Mouse (Mus musculus) hindbrain, embryonic 12.5 days (tissue): ENCODE measurements around the gene Rgs9bp. TPM values are rescaled to one million over a fixed set of nuclear protein-coding genes. Genes with fewer than 3 reads are reported as not detected.

Experiments
- ATAC-seq: fragments of 200-750 bp; cut with Nextera tagmentation; 2 replicates; pipeline ENCODE4 v1.8.0; 2017; ENCODE audit warnings: moderate TSS enrichment; ENCODE audit not compliant: low FRiP score
- H3K27ac ChIP-seq: fragments of 300-500 bp; sonication (generic); 2 replicates; pipeline ENCODE4 v1.5.1; 2016; ENCODE audit warnings: mild to moderate bottlenecking
- H3K27me3 ChIP-seq: fragments of 300-500 bp; sonication (generic); 2 replicates; pipeline ENCODE4 v1.6.1; 2016; ENCODE audit warnings: mild to moderate bottlenecking
- H3K36me3 ChIP-seq: fragments of 300-500 bp; sonication (generic); 2 replicates; pipeline ENCODE4 v1.6.1; 2016; ENCODE audit warnings: mild to moderate bottlenecking
- H3K4me1 ChIP-seq: fragments of 300-500 bp; sonication (generic); 2 replicates; pipeline ENCODE4 v1.6.1; 2016
- H3K4me2 ChIP-seq: fragments of 300-500 bp; sonication (generic); replicated peaks from 2 replicates; pipeline ENCODE4 v1.6.1; 2016; ENCODE audit warnings: mild to moderate bottlenecking
- H3K4me3 ChIP-seq: fragments of 300-500 bp; sonication (generic); 2 replicates; pipeline ENCODE4 v1.5.1; 2016; ENCODE audit warnings: mild to moderate bottlenecking
- H3K9ac ChIP-seq: fragments of 300-500 bp; sonication (generic); 2 replicates; pipeline ENCODE4 v1.6.1; 2016; ENCODE audit warnings: mild to moderate bottlenecking, moderate library complexity
- H3K9me3 ChIP-seq: fragments of 300-500 bp; sonication (generic); replicated peaks from 2 replicates; pipeline ENCODE4 v1.6.1; 2016; ENCODE audit warnings: mild to moderate bottlenecking
- WGBS: fragments of 180-500 bp; shearing (Covaris S2); methylation state at CpG from one replicate; pipeline ENCODE4 v1.1.7; 2016; 5-methylcytosine and 5-hydroxymethylcytosine counted together
- polyA plus RNA-seq: library from polyadenylated mRNA; unstranded; fragments of >200 nt; fragmentation: Nextera tagmentation; extraction: Ambion mirVana; gene quantifications from 2 replicates; pipeline ENCODE4 v1.2.1, GENCODE M21; 2016

Gene Rgs9bp
- 0.12 and 0.16 TPM in 2 replicates for polyA plus RNA-seq

GRCm38 (mm10) chr7:35585191-35586054 is at the start of gene Rgs9bp:
Gene Rgs9bp, minus strand, starts transcription at chr7:35585582.
- H3K4me1 ChIP-seq: peaks cover 25% of the 10 kb centered on the region
- H3K9ac ChIP-seq: peak within 1 kb of the TSS; percentile 81
- peak; percentile 74 for ATAC-seq
- peak within 1 kb of the TSS; percentile 86 for H3K4me3 ChIP-seq
- H3K27ac ChIP-seq: peak within 1 kb of the TSS; percentile 80
- under 1% methylated on average over 43 of the region's 45 CpGs for WGBS
- no peaks in the 10 kb centered on the region for H3K36me3 ChIP-seq
- peak within 1 kb of the TSS; percentile 99 for H3K4me2 ChIP-seq
- peaks cover 38% of the 10 kb centered on the region for H3K27me3 ChIP-seq
- no peaks in the 10 kb centered on the region for H3K9me3 ChIP-seq

- Histone ChIP-seq H3K27ac (no peak overlapping the region), H3K4me1 (0 out of 2 replicates have a peak, but pooled peaks cover 2% of the 10 kb centered on the region), H3K36me3 (peaks cover 69% of the 10 kb centered on the region), H3K9ac (no peak overlapping the region), H3K27me3 (no peaks in the 10 kb centered on the region), H3K4me2 (no peak overlapping the region), H3K9me3 (no peaks in the 10 kb centered on the region), H3K4me3 (no peak overlapping the region)
- no peak for ATAC-seq
- 75% methylated on average over 5 of the region's 5 CpGs for WGBS
Observed at GRCm38 (mm10) chr7:35628496-35628895, 43.1 kb upstream of the Rgs9bp start.

GRCm38 (mm10) chr7:35627371-35627770 is 42.0 kb upstream of the Rgs9bp start:
- Histone ChIP-seq H3K4me2 (no peak overlapping the region), H3K9me3 (no peaks in the 10 kb centered on the region), H3K9ac (no peak overlapping the region), H3K4me3 (no peak overlapping the region), H3K27ac (no peak overlapping the region), H3K4me1 (0 out of 2 replicates have a peak, but pooled peaks cover 2% of the 10 kb centered on the region), H3K27me3 (no peaks in the 10 kb centered on the region), H3K36me3 (peaks cover 74% of the 10 kb centered on the region)
- ATAC-seq: no peak
- 89% methylated on average over 10 of the region's 10 CpGs for WGBS

- no peak for ATAC-seq
- Histone ChIP-seq H3K36me3 (peaks cover 77% of the 10 kb centered on the region), H3K4me2 (no peak overlapping the region), H3K4me3 (no peak overlapping the region), H3K27ac (no peak overlapping the region), H3K9me3 (no peaks in the 10 kb centered on the region), H3K9ac (no peak overlapping the region), H3K4me1 (0 out of 2 replicates have a peak, but pooled peaks cover 2% of the 10 kb centered on the region), H3K27me3 (no peaks in the 10 kb centered on the region)
- 97% methylated on average over 5 of the region's 5 CpGs for WGBS
Observed at GRCm38 (mm10) chr7:35626038-35626437, 40.7 kb upstream of the Rgs9bp start.

DNA sequence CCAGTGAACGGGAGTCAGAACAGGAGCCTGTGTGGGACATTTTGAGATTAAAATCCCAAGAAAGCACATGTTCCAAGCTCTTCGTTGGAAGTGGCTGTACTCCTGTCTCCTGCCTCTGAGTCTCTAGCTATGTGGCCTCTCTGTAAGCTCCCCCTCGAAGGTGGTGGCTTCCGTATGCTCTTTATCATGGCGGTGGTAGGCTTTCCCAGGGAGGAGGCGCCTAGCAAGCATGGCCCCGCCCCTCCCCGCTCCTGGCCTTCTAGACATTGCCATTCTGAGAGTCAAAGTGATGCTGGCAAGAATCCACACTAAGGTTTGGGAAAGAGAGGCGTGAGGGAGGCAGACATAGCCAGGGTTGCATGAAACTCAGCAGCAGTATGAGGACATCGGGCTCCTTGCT is 37.2 kb upstream of the Rgs9bp start:
- H3K4me2 ChIP-seq: no peak overlapping the region
- 89% methylated on average over 10 of the region's 10 CpGs for WGBS
- H3K9me3 ChIP-seq: no peaks in the 10 kb centered on the region
- H3K36me3 ChIP-seq: peaks cover 73% of the 10 kb centered on the region
- ATAC-seq: no peak
- H3K9ac ChIP-seq: no peak overlapping the region
- H3K4me1 ChIP-seq: 0 out of 2 replicates have a peak, but pooled peaks cover 4% of the 10 kb centered on the region
- H3K4me3 ChIP-seq: no peak overlapping the region
- no peaks in the 10 kb centered on the region for H3K27me3 ChIP-seq
- no peak overlapping the region for H3K27ac ChIP-seq

DNA sequence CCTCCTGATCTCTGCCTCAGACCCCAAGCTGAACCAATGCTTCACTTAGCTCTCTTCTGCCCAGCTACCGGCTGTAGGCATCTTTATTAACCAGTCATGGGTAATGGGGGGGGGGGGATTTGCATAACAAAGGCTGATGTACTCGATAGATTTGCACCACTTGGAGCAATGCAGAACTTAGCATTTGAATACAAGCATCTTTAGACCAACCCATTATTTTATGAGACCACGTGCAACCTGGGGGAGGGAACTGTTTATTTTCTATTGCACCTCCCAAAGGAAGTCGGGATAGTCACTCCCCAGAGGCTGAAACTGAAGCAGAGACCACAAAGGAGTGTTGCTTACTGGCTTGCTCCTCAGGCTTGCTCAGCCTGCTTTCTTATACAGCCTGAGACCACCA is 32.1 kb upstream of the Rgs9bp start:
- peak; percentile 32; the same call in 1 of the 2 replicates for ATAC-seq
- 37% methylated on average over 4 of the region's 4 CpGs for WGBS
- Histone ChIP-seq H3K27ac (no peak overlapping the region), H3K4me2 (no peak overlapping the region), H3K9me3 (no peaks in the 10 kb centered on the region; the same call in 1 of the 2 replicates), H3K9ac (no peak overlapping the region), H3K4me1 (0 out of 2 replicates have a peak, but pooled peaks cover 2% of the 10 kb centered on the region), H3K36me3 (peaks cover 81% of the 10 kb centered on the region), H3K4me3 (no peak overlapping the region), H3K27me3 (no peaks in the 10 kb centered on the region)

GRCm38 (mm10) chr7:35609245-35609644 is 23.9 kb upstream of the Rgs9bp start:
- ATAC-seq: no peak
- peaks cover 74% of the 10 kb centered on the region for H3K36me3 ChIP-seq
- H3K4me1 ChIP-seq: no peaks in the 10 kb centered on the region
- no peaks in the 10 kb centered on the region for H3K27me3 ChIP-seq
- no peak overlapping the region for H3K4me3 ChIP-seq
- no peak overlapping the region for H3K27ac ChIP-seq
- WGBS: 97% methylated on average over 10 of the region's 10 CpGs
- no peak overlapping the region for H3K4me2 ChIP-seq
- H3K9me3 ChIP-seq: no peaks in the 10 kb centered on the region
- H3K9ac ChIP-seq: no peak overlapping the region

DNA sequence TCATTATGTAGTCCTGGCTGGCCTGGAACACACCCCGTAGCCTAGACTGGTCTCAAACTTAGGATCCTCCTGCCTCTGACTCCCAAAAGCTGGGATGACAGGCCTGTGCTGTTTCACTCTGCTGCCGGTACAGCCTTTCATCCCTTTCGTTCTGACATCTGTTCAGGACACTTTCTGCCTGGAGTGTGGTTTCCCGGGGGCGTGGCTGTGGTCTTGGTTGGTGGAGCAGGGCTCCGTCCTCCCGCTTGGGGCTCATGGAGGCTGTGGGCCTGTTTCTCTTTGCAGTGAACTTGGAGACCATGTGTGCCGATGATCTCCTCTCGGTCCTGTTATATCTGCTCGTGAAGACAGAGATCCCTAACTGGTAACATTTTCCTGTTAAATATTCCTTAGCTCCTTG is 21.4 kb upstream of the Rgs9bp start:
- Histone ChIP-seq H3K4me2 (no peak overlapping the region), H3K4me1 (no peaks in the 10 kb centered on the region), H3K9me3 (no peaks in the 10 kb centered on the region), H3K36me3 (peaks cover 67% of the 10 kb centered on the region), H3K4me3 (no peak overlapping the region), H3K27ac (no peak overlapping the region), H3K27me3 (no peaks in the 10 kb centered on the region), H3K9ac (no peak overlapping the region)
- ATAC-seq: no peak
- 88% methylated on average over 10 of the region's 10 CpGs for WGBS

DNA sequence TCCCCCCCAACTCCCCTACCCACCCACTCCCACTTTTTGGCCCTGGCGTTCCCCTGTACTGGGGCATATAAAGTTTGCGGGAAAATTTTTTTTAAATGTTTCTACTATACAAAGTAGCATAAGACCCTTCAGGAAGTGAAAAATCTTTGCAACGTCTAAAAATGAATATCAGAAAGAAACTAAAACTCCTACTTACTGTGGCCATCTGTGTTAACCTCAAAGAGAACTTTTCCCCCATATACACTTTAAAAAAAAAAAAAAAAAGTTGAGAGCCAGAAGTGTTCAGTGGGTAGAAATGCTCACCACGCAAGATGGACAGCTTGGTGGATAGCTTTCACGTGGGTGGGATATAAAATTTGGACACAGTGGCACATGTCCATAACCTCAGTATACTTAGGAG is 17.4 kb upstream of the Rgs9bp start:
- H3K4me2 ChIP-seq: no peak overlapping the region
- no peaks in the 10 kb centered on the region for H3K9me3 ChIP-seq
- peaks cover 29% of the 10 kb centered on the region for H3K36me3 ChIP-seq
- H3K27me3 ChIP-seq: no peaks in the 10 kb centered on the region
- H3K4me3 ChIP-seq: no peak overlapping the region
- WGBS: 96% methylated on average over 5 of the region's 5 CpGs
- no peak for ATAC-seq
- H3K9ac ChIP-seq: no peak overlapping the region
- H3K4me1 ChIP-seq: no peaks in the 10 kb centered on the region
- no peak overlapping the region for H3K27ac ChIP-seq

DNA sequence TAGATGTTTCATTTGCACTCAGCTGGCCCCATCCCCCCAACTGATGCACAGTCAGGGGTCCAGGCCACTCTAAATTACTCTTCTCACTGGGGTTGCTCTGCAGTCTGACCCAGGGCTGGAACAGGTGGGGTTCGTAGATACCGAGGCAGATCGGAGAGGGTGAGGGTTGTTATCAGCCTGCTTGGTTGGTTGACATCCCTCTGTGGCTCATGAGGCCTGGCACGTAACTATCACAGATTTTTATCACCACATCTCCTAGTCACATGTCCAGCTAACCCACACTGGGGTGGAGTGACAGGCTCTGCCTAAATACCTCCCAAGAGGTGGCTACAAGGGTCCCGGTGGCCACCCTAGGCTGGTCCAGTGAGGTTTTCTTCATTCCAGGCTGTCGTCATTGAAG is 15.7 kb upstream of the Rgs9bp start:
- no peaks in the 10 kb centered on the region for H3K9me3 ChIP-seq
- H3K27me3 ChIP-seq: no peaks in the 10 kb centered on the region
- ATAC-seq: no peak
- no peak overlapping the region for H3K9ac ChIP-seq
- no peaks in the 10 kb centered on the region for H3K4me1 ChIP-seq
- H3K27ac ChIP-seq: no peak overlapping the region
- no peak overlapping the region for H3K4me2 ChIP-seq
- peaks cover 16% of the 10 kb centered on the region for H3K36me3 ChIP-seq
- 93% methylated on average over 6 of the region's 6 CpGs for WGBS
- H3K4me3 ChIP-seq: no peak overlapping the region

DNA sequence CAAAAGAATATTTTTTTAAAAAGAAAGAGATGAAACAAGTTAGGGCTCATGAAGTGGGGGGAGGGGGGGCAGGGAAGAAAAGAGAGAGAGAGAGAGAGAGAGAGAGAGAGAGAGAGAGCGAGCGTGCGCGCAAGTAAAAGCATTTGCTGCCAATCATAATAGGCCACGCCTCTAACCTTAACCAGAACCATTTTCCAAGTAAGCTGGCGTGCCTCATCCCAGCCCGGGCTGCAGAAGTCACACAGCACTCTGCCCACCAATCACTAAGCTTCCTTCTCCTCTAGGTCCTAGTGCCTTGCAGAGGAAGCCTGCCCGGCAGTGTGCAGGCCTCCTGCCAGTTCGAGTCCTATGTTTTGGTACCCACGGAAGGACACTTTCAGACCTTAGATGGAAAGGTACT is 14.6 kb upstream of the Rgs9bp start:
- H3K36me3 ChIP-seq: peaks cover 16% of the 10 kb centered on the region
- H3K9ac ChIP-seq: no peak overlapping the region
- H3K27me3 ChIP-seq: no peaks in the 10 kb centered on the region
- no peaks in the 10 kb centered on the region for H3K4me1 ChIP-seq
- 91% methylated on average over 9 of the region's 10 CpGs for WGBS
- H3K4me3 ChIP-seq: no peak overlapping the region
- no peak overlapping the region for H3K27ac ChIP-seq
- no peaks in the 10 kb centered on the region for H3K9me3 ChIP-seq
- no peak for ATAC-seq
- no peak overlapping the region for H3K4me2 ChIP-seq

GRCm38 (mm10) chr7:35599492-35599891 is 14.1 kb upstream of the Rgs9bp start:
- H3K9ac ChIP-seq: no peak overlapping the region
- H3K4me1 ChIP-seq: no peaks in the 10 kb centered on the region
- WGBS: 94% methylated on average over 9 of the region's 9 CpGs
- H3K36me3 ChIP-seq: peaks cover 21% of the 10 kb centered on the region
- H3K4me3 ChIP-seq: no peak overlapping the region
- H3K27ac ChIP-seq: no peak overlapping the region
- no peaks in the 10 kb centered on the region for H3K27me3 ChIP-seq
- ATAC-seq: no peak
- no peaks in the 10 kb centered on the region for H3K9me3 ChIP-seq
- no peak overlapping the region for H3K4me2 ChIP-seq

DNA sequence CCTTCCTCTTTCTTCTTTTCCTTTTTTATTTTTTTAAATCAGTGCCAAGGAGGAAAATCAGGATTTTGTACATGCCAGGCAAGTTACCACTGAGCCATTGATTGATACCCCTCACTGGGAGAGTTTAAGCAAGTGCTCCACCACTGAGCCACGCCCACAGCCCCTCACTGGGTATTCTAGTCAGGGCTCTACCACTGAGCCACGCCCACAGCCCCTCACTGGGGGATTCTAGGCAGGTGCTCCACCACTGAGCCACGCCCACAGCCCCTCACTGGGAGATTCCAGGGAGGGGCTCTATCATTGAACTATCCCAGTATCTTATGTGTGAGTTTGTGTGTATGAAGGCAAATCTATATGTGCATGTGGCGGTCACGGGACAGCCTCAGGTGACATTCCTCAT is 8.9 kb upstream of the Rgs9bp start:
- no peak for ATAC-seq
- no peaks in the 10 kb centered on the region for H3K9me3 ChIP-seq
- no peak overlapping the region for H3K4me2 ChIP-seq
- H3K36me3 ChIP-seq: peaks cover 32% of the 10 kb centered on the region
- 88% methylated on average over 5 of the region's 5 CpGs for WGBS
- no peaks in the 10 kb centered on the region for H3K27me3 ChIP-seq
- H3K4me3 ChIP-seq: no peak overlapping the region
- no peak overlapping the region for H3K9ac ChIP-seq
- no peaks in the 10 kb centered on the region for H3K4me1 ChIP-seq
- no peak overlapping the region for H3K27ac ChIP-seq
